ENCODE assay signal across 35 mouse cellular contexts in genomic region chr5:115111156-115111555, GRCm38 (mm10). TPM values are rescaled to one million over a fixed set of nuclear protein-coding genes. Genes with fewer than 3 reads are reported as not detected.
DNase-seq lines count a peak whose midpoint lies in the region; ATAC-seq and TF ChIP-seq lines count a peak whose summit lies in the region.
"Had no signal": no experiment of that assay in that cellular context is flagged by ENCODE, and none has a peak within 500 bp of the region (broad histone marks: within the 10 kb centered on the region; RNA-seq: fewer than 3 reads in every experiment).

No protein-coding gene starts in this region.

- H3K27ac ChIP-seq in hindbrain, embryonic 10.5 days: peak overlapping the region; percentile 66
- no peak overlapping the region for H3K27ac ChIP-seq in hindbrain, embryonic 16.5 days (ENCODE audit: low read depth, low read length)
- H3K27ac ChIP-seq in liver, postnatal 0 days (ENCODE audit: low read depth): no peak overlapping the region
- no peak overlapping the region for H3K27ac ChIP-seq in liver, embryonic 12.5 days
- 0 out of 2 replicates have a peak overlapping the region, but pooled peaks have one; percentile 14 for H3K27ac ChIP-seq in embryonic facial prominence, embryonic 10.5 days (replicated peaks)
- H3K27ac ChIP-seq: embryonic facial prominence, embryonic 13.5 days; heart, embryonic 13.5 days; hindbrain, embryonic 12.5 days; limb, embryonic 12.5 days; midbrain, embryonic 12.5 days; neural tube, embryonic 15.5 days had no signal

- H3K4me1 ChIP-seq in hindbrain, embryonic 10.5 days (replicated peaks): peaks cover 28% of the 10 kb centered on the region
- no peaks in the 10 kb centered on the region; the same call in 1 of the 2 replicates for H3K4me1 ChIP-seq in hindbrain, embryonic 16.5 days (ENCODE audit: control insufficient read depth, insufficient read depth, low read depth, low read length)
- H3K4me1 ChIP-seq in liver, postnatal 0 days (ENCODE audit: insufficient read depth): no peaks in the 10 kb centered on the region
- H3K4me1 ChIP-seq in liver, embryonic 12.5 days: peaks cover 8% of the 10 kb centered on the region; the same call in 1 of the 2 replicates
- H3K4me1 ChIP-seq in embryonic facial prominence, embryonic 10.5 days: peaks cover 17% of the 10 kb centered on the region
- H3K4me1 ChIP-seq: embryonic facial prominence, embryonic 13.5 days; heart, embryonic 13.5 days; limb, embryonic 12.5 days; neural tube, embryonic 15.5 days had no signal

- H3K9ac ChIP-seq in hindbrain, embryonic 16.5 days (ENCODE audit: low read depth, low read length): no peak overlapping the region
- H3K9ac ChIP-seq in liver, postnatal 0 days (replicated peaks): no peak overlapping the region
- no peak overlapping the region for H3K9ac ChIP-seq in liver, embryonic 12.5 days
- H3K9ac ChIP-seq: embryonic facial prominence, embryonic 13.5 days; forebrain, postnatal 0 days; heart, embryonic 13.5 days; hindbrain, embryonic 12.5 days; limb, embryonic 12.5 days; midbrain, embryonic 12.5 days; neural tube, embryonic 15.5 days had no signal

- TF ChIP-seq CTCF in liver, postnatal 0 days (IDR thresholded peaks at IDR 0.05; ENCODE audit: low read depth): no peak

- no peaks in the 10 kb centered on the region for H3K9me3 ChIP-seq in hindbrain, embryonic 10.5 days
- no peaks in the 10 kb centered on the region for H3K9me3 ChIP-seq in hindbrain, embryonic 16.5 days (ENCODE audit: control insufficient read depth, low read length)
- no peaks in the 10 kb centered on the region for H3K9me3 ChIP-seq in liver, postnatal 0 days (ENCODE audit: low read length)
- H3K9me3 ChIP-seq in liver, embryonic 12.5 days (replicated peaks): no peaks in the 10 kb centered on the region
- no peaks in the 10 kb centered on the region for H3K9me3 ChIP-seq in embryonic facial prominence, embryonic 10.5 days
- H3K9me3 ChIP-seq: embryonic facial prominence, embryonic 13.5 days; heart, embryonic 13.5 days; hindbrain, embryonic 12.5 days; limb, embryonic 12.5 days; midbrain, embryonic 12.5 days; neural tube, embryonic 15.5 days had no signal

- no peak for ATAC-seq in hindbrain, embryonic 16.5 days
- no peak for ATAC-seq in liver, postnatal 0 days
- ATAC-seq in liver, embryonic 12.5 days: no peak

- H3K4me3 ChIP-seq in hindbrain, embryonic 10.5 days: no peak overlapping the region
- H3K4me3 ChIP-seq in hindbrain, embryonic 16.5 days (ENCODE audit: low read length): no peak overlapping the region
- no peak overlapping the region for H3K4me3 ChIP-seq in liver, postnatal 0 days (ENCODE audit: low read depth, low read length)
- no peak overlapping the region for H3K4me3 ChIP-seq in liver, embryonic 12.5 days
- H3K4me3 ChIP-seq in embryonic facial prominence, embryonic 10.5 days: no peak overlapping the region
- H3K4me3 ChIP-seq: embryonic facial prominence, embryonic 13.5 days; heart, embryonic 13.5 days; hindbrain, embryonic 12.5 days; limb, embryonic 12.5 days; midbrain, embryonic 12.5 days; neural tube, embryonic 15.5 days had no signal

- peak; percentile 69 for DNase-seq in adrenal gland, postnatal 10 days
- no peak for DNase-seq in adrenal gland, adult (ENCODE audit: inconsistent age in 2 of 2, low spot score in 1 of 2)
- no peak for DNase-seq in hindbrain, embryonic 10.5 days (ENCODE audit: low spot score)
- DNase-seq in liver, postnatal 0 days: peak; percentile 19
- DNase-seq in embryonic facial prominence, embryonic 10.5 days (ENCODE audit: low spot score): no peak
- no peak for DNase-seq in layer of hippocampus, postnatal 25 days (ENCODE audit: extremely low spot score in 1 of 2, low spot score in 1 of 2)
- DNase-seq: cerebellum, adult 9-10 months; embryo, embryonic 11 days; forebrain, postnatal 0 days; kidney, adult 2 months; layer of hippocampus, adult 9-11 months; lung, postnatal 36 days; retina, postnatal 1 day; right cerebral cortex, postnatal 14 days; thymus, postnatal 25 days had no signal

- H3K4me2 ChIP-seq in hindbrain, embryonic 16.5 days (ENCODE audit: low read length): no peak overlapping the region
- no peak overlapping the region for H3K4me2 ChIP-seq in liver, postnatal 0 days (ENCODE audit: low read depth, low read length)
- no peak overlapping the region for H3K4me2 ChIP-seq in liver, embryonic 12.5 days
- H3K4me2 ChIP-seq: embryonic facial prominence, embryonic 13.5 days; heart, embryonic 13.5 days; hindbrain, embryonic 12.5 days; limb, embryonic 12.5 days; midbrain, embryonic 12.5 days; neural tube, embryonic 15.5 days had no signal

- H3K27me3 ChIP-seq in hindbrain, embryonic 10.5 days (ENCODE audit: insufficient read depth, poor library complexity, severe bottlenecking): no peaks in the 10 kb centered on the region
- H3K27me3 ChIP-seq in hindbrain, embryonic 16.5 days (replicated peaks; ENCODE audit: control insufficient read depth, insufficient read depth, low read length): no peaks in the 10 kb centered on the region
- no peaks in the 10 kb centered on the region for H3K27me3 ChIP-seq in liver, postnatal 0 days (ENCODE audit: insufficient read depth, low read length)
- H3K27me3 ChIP-seq in liver, embryonic 12.5 days (replicated peaks): no peaks in the 10 kb centered on the region
- no peaks in the 10 kb centered on the region for H3K27me3 ChIP-seq in embryonic facial prominence, embryonic 10.5 days (replicated peaks; ENCODE audit: low read depth, poor library complexity, severe bottlenecking)
- H3K27me3 ChIP-seq: CH12.LX; embryonic facial prominence, embryonic 13.5 days; heart, embryonic 13.5 days; hindbrain, embryonic 12.5 days; limb, embryonic 12.5 days; midbrain, embryonic 12.5 days; neural tube, embryonic 15.5 days had no signal

- 92% methylated on average over 8 of the region's 8 CpGs for WGBS in hindbrain, embryonic 10.5 days
- 82% methylated on average over 8 of the region's 8 CpGs for WGBS in hindbrain, embryonic 16.5 days
- WGBS in liver, postnatal 0 days (ENCODE audit: insufficient replicate concordance): 94% methylated on average over 8 of the region's 8 CpGs
- WGBS in liver, embryonic 12.5 days (ENCODE audit: insufficient replicate concordance): 92% methylated on average over 8 of the region's 8 CpGs
- WGBS in embryonic facial prominence, embryonic 10.5 days: 91% methylated on average over 8 of the region's 8 CpGs

- H3K36me3 ChIP-seq in hindbrain, embryonic 10.5 days: peaks cover 78% of the 10 kb centered on the region
- peaks cover 3% of the 10 kb centered on the region; the same call in 1 of the 2 replicates for H3K36me3 ChIP-seq in hindbrain, embryonic 16.5 days (ENCODE audit: control insufficient read depth, insufficient read depth, low read length)
- H3K36me3 ChIP-seq in liver, postnatal 0 days (replicated peaks; ENCODE audit: insufficient read depth, low read length): peaks cover 11% of the 10 kb centered on the region; the same call in 1 of the 2 replicates
- peaks cover 53% of the 10 kb centered on the region for H3K36me3 ChIP-seq in liver, embryonic 12.5 days
- H3K36me3 ChIP-seq in embryonic facial prominence, embryonic 10.5 days (replicated peaks): peaks cover 77% of the 10 kb centered on the region

- no peak for TF ChIP-seq EP300 in liver, postnatal 0 days (IDR thresholded peaks at IDR 0.05; ENCODE audit: low read depth)

RNA-seq across cellular contexts. Expression of gene Acads, which starts 8.0 kb away (rescaled TPM):
- 100 to 1,000 TPM; 356 to 367 TPM for total RNA-seq in adrenal gland, postnatal 10 days (2021)
- 67.2 and 70.6 TPM in 2 replicates for polyA plus RNA-seq in hindbrain, embryonic 10.5 days (2016; fragmentation: Nextera tagmentation; extraction: Ambion mirVana)
- 20.7 and 22.0 TPM in 2 replicates for polyA plus RNA-seq in hindbrain, embryonic 16.5 days (2015; fragmentation: Nextera tagmentation; extraction: Ambion mirVana)
- polyA plus RNA-seq in liver, postnatal 0 days (2015; fragmentation: Nextera tagmentation; extraction: Ambion mirVana): 87.9 and 93.4 TPM in 2 replicates
- polyA plus RNA-seq in liver, embryonic 12.5 days (2016; fragmentation: Nextera tagmentation; extraction: Ambion mirVana): 43.9 and 51.1 TPM in 2 replicates
- polyA plus RNA-seq in embryonic facial prominence, embryonic 10.5 days (2016; fragmentation: Nextera tagmentation; extraction: Ambion mirVana): 72.6 and 78.7 TPM in 2 replicates
- 1 to 10 TPM; 8.0 to 8.1 TPM for total RNA-seq in layer of hippocampus, postnatal 25 days (2021)

RNA-seq across cellular contexts. Expression of gene Gm10401, which starts 13.1 kb away (rescaled TPM):
- total RNA-seq in adrenal gland, postnatal 10 days (2021): not detected
- polyA plus RNA-seq in hindbrain, embryonic 10.5 days (2016; fragmentation: Nextera tagmentation; extraction: Ambion mirVana): 22.3 and 22.8 TPM in 2 replicates
- polyA plus RNA-seq in hindbrain, embryonic 16.5 days (2015; fragmentation: Nextera tagmentation; extraction: Ambion mirVana): 32.2 and 35.9 TPM in 2 replicates
- 6.0 and 6.6 TPM in 2 replicates for polyA plus RNA-seq in liver, postnatal 0 days (2015; fragmentation: Nextera tagmentation; extraction: Ambion mirVana)
- polyA plus RNA-seq in liver, embryonic 12.5 days (2016; fragmentation: Nextera tagmentation; extraction: Ambion mirVana): 12.2 and 15.1 TPM in 2 replicates
- 20.8 and 25.5 TPM in 2 replicates for polyA plus RNA-seq in embryonic facial prominence, embryonic 10.5 days (2016; fragmentation: Nextera tagmentation; extraction: Ambion mirVana)
- total RNA-seq in layer of hippocampus, postnatal 25 days (2021): not detected
- total RNA-seq: adrenal gland, adult 18-20 months; forebrain, postnatal 0 days; gastrocnemius, adult 8-10 months; gastrocnemius, postnatal 4 days; heart, adult 8-10 months; heart, postnatal 10 days; left cerebral cortex, adult 18-20 months; left cerebral cortex, postnatal 14 days; liver, adult 2 months; megakaryocyte, adult 5-6 weeks had no signal
- polyA plus RNA-seq: kidney, adult 2 months; small intestine, adult 2 months; testis, adult 2 months had no signal

RNA-seq across cellular contexts. Expression of gene Unc119b, which starts 23.6 kb away (rescaled TPM):
- total RNA-seq in adrenal gland, postnatal 10 days (2021): 10 to 100 TPM; 31.8 to 34.1 TPM
- 66.9 and 74.6 TPM in 2 replicates for polyA plus RNA-seq in hindbrain, embryonic 10.5 days (2016; fragmentation: Nextera tagmentation; extraction: Ambion mirVana)
- 31.5 and 36.8 TPM in 2 replicates for polyA plus RNA-seq in hindbrain, embryonic 16.5 days (2015; fragmentation: Nextera tagmentation; extraction: Ambion mirVana)
- 6.9 and 8.0 TPM in 2 replicates for polyA plus RNA-seq in liver, postnatal 0 days (2015; fragmentation: Nextera tagmentation; extraction: Ambion mirVana)
- polyA plus RNA-seq in liver, embryonic 12.5 days (2016; fragmentation: Nextera tagmentation; extraction: Ambion mirVana): 16.1 and 17.6 TPM in 2 replicates
- polyA plus RNA-seq in embryonic facial prominence, embryonic 10.5 days (2016; fragmentation: Nextera tagmentation; extraction: Ambion mirVana): 63.5 and 68.7 TPM in 2 replicates
- 10 to 100 TPM; 26.8 to 30.9 TPM for total RNA-seq in layer of hippocampus, postnatal 25 days (2021)

RNA-seq across cellular contexts. Expression of gene Mlec, which starts 46.8 kb away (rescaled TPM):
- 100 to 1,000 TPM; 160 to 163 TPM for total RNA-seq in adrenal gland, postnatal 10 days (2021)
- 59.5 and 71.1 TPM in 2 replicates for polyA plus RNA-seq in hindbrain, embryonic 10.5 days (2016; fragmentation: Nextera tagmentation; extraction: Ambion mirVana)
- polyA plus RNA-seq in hindbrain, embryonic 16.5 days (2015; fragmentation: Nextera tagmentation; extraction: Ambion mirVana): 23.8 and 31.5 TPM in 2 replicates
- polyA plus RNA-seq in liver, postnatal 0 days (2015; fragmentation: Nextera tagmentation; extraction: Ambion mirVana): 8.2 and 10.1 TPM in 2 replicates
- polyA plus RNA-seq in liver, embryonic 12.5 days (2016; fragmentation: Nextera tagmentation; extraction: Ambion mirVana): 46.8 and 49.2 TPM in 2 replicates
- 73.6 and 80.6 TPM in 2 replicates for polyA plus RNA-seq in embryonic facial prominence, embryonic 10.5 days (2016; fragmentation: Nextera tagmentation; extraction: Ambion mirVana)
- total RNA-seq in layer of hippocampus, postnatal 25 days (2021): 10 to 100 TPM; 75.6 to 86.5 TPM

Comparison
In these comparisons a context has a peak if more than half of its experiments do, and no peak if none do; other contexts are left out.
1. DNase-seq: peak in adrenal gland, postnatal 10 days (single experiment) and liver, postnatal 0 days (single experiment); none in adrenal gland, adult (0 of 2), hindbrain, embryonic 10.5 days (single experiment), embryonic facial prominence, embryonic 10.5 days (single experiment) and layer of hippocampus, postnatal 25 days (0 of 2).
2. H3K27ac ChIP-seq: peak in hindbrain, embryonic 10.5 days (single experiment) and embryonic facial prominence, embryonic 10.5 days (single experiment); none in hindbrain, embryonic 16.5 days (single experiment), liver, postnatal 0 days (single experiment) and liver, embryonic 12.5 days (single experiment).